Mouse (Mus musculus) lung, postnatal 14 days (tissue): ENCODE results near the gene Osbpl8.
"Not testable (repeated sequence)": the region's sequence is repeated elsewhere in the genome, so short reads cannot be mapped to it uniquely, and the experiment has no call there.

Experiments used
- DNase-seq: peaks from one replicate; pipeline ENCODE4 v3.0.0; 2021

Gene Osbpl8

GRCm38 (mm10) chr10:111190110-111190795 lies 25.7 kb downstream of the Osbpl8 start:
- no peak for DNase-seq

DNA sequence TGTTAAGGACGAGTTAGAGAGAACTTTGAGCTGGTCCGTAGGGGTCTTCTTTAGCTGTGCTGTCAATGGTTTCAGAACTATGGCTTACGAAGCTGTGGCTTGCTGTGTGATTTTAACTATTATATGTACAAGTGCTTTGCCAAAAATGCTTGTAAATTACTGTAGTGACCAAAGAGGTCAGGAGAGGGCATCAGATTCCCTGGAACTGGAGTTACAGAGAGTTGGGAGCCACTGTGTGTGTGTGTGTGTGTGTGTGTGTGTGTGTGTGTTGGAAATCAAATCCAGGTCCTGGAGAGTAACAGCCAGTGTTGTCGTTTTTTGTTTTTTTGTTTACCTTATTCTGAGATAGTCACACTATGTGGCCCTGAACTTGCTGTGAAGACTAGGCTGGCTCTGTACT lies 29.0 kb downstream of the Osbpl8 start:
- DNase-seq: no peak

DNA sequence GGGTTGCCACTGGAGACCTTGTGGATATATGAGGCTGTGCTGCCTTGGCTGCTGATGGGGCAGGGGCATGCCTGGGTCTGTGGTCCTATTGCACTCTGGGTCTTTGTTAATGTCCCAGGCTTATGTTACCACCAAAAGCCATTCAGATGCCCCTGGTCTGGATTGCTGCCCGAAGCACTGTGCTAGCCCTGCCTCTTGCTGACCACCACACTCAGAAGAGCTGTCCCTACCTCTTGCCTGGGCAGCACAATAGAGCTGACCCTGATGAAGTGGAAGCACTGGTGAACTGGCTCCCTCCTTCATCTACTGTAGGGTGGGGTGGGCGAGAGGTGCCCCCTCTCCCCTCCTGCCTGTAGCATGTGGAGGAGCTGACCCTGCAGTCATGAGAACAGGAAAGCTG lies 31.6 kb downstream of the Osbpl8 start:
- no peak for DNase-seq

DNA sequence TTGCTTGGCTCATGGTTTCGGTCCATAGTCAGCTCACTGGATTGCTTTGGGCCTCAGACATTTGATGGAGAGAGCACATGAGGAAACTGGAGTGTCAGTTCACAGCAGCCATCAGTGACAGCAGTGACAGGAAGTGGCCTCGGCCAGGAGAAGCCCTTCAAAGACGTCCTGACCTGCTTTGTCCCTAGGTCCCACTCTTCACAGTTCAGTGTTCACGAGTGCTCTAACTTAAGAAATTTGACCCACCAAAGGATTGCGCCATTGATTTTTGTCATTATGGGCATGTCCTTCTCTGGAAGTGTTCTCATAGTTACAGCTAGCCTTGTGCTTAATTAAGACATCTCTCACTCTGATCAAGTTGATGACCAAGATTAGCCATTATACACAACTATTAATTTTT lies 34.2 kb downstream of the Osbpl8 start:
- DNase-seq: not testable (repeated sequence)

- DNase-seq: no peak
Observed at GRCm38 (mm10) chr10:111201120-111201519, 36.6 kb downstream of the Osbpl8 start.

GRCm38 (mm10) chr10:111201666-111202065 lies 37.1 kb downstream of the Osbpl8 start:
- no peak for DNase-seq

DNA sequence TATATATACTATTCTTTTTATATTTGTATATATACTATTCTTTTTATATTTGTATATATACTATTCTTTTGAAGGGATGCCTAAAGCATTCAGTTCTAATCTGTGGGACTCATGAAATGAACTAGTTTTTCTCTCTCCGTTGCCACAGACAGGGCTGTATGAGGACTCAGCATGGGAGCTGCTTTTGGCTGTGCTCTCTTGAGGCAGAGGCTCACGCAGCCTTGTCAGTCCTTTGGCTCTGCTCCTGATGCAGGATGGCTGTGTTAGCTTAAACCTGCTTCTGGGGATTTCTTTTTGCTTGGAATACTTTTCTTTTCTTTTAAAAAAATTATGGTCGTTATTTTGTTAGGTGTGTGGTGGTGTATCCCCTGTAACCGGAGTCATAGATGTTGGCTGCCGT lies 39.5 kb downstream of the Osbpl8 start:
- DNase-seq: no peak

DNA sequence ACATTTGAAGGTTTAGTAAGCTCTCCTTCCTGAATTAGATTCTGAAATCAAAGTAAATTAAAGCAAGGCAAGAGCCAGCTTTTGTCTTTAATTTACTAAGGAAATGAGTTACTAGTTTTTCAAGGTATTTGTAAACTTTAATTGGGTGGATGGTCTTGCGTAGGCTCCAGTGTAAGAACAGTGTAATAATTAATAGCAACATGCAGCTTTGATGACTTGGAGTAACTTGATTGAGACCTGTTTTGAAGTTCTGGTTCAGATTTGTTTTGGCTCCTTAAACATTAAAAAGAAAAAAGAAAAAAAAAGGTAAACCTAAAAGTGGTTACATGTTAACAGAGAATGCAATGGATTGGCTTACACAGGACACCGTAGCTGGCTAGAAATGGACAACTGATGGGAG lies 40.9 kb downstream of the Osbpl8 start:
- no peak for DNase-seq

- DNase-seq: no peak
Observed at GRCm38 (mm10) chr10:111207386-111207785, 42.8 kb downstream of the Osbpl8 start.

GRCm38 (mm10) chr10:111214084-111214483 lies 49.5 kb downstream of the Osbpl8 start:
- DNase-seq: no peak

DNA sequence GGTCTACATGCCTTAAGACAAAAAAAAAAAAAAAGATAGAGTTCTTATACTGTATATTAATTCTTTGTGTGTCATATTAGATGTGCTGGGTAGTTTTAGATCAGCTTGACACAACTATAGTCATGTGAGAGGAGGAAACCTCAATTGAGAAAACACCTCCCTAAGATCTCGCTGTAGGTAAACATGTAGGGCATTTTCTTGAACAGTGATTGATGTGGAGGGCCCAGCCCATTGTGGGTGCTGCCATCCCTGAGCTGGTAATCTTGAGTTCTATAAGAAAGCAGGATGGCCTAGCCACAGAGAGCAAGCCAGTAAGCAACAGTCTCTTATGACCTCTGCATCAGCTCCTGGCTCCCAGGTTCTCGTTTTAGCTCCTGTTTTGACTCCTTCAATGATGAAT lies 50.1 kb downstream of the Osbpl8 start:
- DNase-seq: no peak

GRCm38 (mm10) chr10:111215572-111215971 lies 51.0 kb downstream of the Osbpl8 start:
- DNase-seq: no peak

DNA sequence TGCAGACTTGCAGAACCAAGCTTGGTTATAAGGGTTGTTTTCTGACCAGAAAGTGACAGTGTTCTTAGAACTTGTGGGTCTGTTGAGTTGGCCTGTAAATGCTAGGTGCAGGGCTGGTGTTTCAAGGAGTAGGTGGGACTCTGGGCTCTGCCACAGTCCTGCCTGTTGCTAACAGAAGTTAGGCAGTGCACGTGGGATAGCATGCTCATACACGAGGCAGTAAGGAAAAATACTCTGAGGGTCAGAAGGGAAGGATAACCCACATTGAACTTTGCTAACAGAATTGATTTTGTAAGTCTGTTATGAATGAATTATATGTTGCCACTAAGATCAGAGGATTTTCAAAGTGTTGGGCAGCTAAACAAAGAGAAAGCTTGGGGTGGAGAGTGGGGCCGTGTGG lies 51.6 kb downstream of the Osbpl8 start:
- DNase-seq: no peak

- DNase-seq: no peak
Observed at GRCm38 (mm10) chr10:111222535-111222934, 58.0 kb downstream of the Osbpl8 start.

GRCm38 (mm10) chr10:111223218-111223830 lies 58.8 kb downstream of the Osbpl8 start:
- no peak for DNase-seq

DNA sequence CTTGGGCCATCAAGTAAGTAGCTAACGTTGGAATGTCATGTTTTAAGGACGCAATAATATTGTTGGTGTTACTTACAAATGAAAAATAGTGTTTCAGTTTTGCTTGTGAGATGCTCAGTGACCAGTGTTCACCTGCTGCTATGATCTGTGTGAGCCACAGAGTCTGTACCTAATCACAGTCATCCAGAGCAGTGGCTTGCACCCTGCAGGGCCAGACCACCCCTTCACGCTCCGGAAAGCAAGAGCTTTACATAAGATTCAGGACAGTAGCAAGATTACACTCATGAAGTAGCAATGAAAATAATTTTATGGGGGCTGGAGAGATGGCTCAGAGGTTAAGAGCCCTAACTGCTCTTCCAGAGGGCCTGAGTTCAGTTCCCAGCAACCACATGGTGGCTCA lies 60.1 kb downstream of the Osbpl8 start:
- no peak for DNase-seq

- DNase-seq: peak; percentile 97
Observed at GRCm38 (mm10) chr10:111226508-111226907, 62.0 kb downstream of the Osbpl8 start.

DNA sequence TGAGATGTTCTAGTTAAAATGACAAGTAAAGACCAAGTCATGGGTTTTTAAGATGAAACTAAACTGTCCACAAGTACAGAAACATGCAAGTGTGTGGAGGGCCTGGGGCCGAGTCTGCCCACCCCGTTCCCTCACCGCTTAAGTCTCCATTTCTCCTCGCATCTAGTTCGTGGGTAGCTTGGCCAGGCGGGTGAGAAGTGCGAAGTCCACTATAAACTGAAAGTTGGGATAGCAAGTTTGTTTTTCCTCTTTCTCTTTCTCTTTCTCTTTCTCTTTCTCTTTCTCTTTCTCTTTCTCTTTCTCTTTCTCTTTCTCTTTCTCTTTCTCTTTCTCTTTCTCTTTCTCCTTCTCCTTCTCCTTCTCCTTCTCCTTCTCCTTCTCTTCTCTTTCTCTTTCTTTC lies 67.7 kb downstream of the Osbpl8 start:
- not testable (repeated sequence) for DNase-seq

GRCm38 (mm10) chr10:111233476-111234130 lies 69.1 kb downstream of the Osbpl8 start:
- DNase-seq: no peak

GRCm38 (mm10) chr10:111234450-111235288 lies 70.1 kb downstream of the Osbpl8 start:
- DNase-seq: no peak

DNA sequence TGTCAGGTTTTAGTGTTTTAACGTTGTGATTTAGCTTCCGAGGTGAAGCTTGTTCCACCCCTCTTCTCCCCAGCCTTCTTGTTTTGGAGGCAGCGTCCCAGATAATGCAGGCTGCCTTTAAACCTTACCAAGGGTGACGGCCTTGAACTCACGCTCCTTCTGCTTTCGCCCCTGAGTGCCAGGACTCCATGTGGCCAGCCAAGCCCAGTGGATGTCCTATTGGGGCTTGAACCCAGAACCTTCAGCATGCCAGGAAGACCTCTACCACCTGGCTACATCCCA lies 70.7 kb downstream of the Osbpl8 start:
- no peak for DNase-seq

DNA sequence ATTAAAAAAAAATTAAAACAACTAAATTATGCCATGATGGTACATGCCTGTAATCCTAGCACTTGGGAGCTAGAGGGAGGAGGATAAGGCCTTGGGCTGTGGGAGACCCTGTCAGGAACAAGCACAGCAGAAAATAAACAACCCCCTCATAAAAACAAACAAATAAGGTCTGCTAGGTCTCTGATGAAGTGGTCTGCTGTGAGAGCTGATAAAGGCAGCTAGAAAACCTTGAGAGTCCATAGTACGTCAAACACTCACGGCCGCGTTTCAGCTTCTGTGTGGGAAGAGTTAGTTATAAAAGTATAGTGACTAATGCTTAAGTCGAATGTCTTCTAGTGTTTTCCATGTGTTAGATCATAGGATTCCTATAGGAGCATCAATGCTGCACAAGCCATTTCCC lies 72.9 kb downstream of the Osbpl8 start:
- no peak for DNase-seq

DNA sequence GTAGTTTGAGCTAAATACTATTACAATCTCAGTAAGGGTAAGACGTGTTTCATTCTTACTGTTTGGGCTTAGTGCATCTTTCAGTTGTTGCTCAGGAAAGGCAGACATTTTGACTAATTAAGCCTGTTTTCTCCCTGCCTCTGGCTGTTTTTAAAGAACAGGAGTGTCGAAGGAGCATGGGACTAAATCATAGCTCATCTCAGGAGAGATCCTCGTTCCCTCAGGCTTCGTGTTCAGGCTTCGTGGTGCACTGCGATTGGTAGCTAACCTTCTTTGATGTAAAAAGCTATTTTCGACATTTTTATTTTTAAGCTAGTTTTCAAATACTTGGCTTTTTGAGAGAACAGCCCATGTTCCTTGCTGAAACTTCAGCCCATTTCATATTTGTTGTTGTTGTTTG lies 78.1 kb downstream of the Osbpl8 start:
- DNase-seq: no peak

DNA sequence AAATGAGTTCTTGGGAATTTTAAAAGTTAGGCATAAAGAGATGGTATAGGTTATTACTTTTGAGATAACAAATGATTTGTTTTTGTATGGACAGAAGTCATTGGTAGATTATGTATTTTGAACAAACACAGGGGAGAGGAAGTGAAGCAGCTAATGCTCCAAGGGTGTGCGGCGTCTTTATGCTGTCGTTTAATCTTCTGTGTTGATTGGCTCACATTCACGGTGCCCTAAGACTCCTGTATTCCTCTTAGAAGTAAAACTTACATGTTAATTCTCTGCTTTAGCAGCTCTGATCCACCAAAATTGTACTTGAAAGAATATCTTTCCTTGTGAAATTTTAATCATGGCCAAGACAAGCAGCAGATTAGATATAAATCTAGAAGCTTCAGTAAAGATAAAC lies 83.1 kb downstream of the Osbpl8 start:
- DNase-seq: no peak
